Mouse (Mus musculus) ES-Bruce4 (cell line): ENCODE data around the gene Dpf3.

Experiments
- CTCF ChIP-seq: IDR thresholded peaks from one replicate; pipeline ENCODE4 v1.8.1; 2011; ENCODE audit warnings: low read depth, low read length
- EP300 ChIP-seq: IDR thresholded peaks from 2 replicates; pipeline ENCODE4 v1.6.1; 2011; ENCODE audit warnings: low read depth, low read length; ENCODE audit not compliant: insufficient read depth
- POLR2A ChIP-seq: IDR thresholded peaks from one replicate; pipeline ENCODE4 v1.8.1; 2011; ENCODE audit warnings: low read length; ENCODE audit not compliant: insufficient read depth

GRCm38 (mm10) chr12:83208841-83209240 is 278.7 kb downstream of the Dpf3 start:
- TF ChIP-seq CTCF (no peak), EP300 (no peak), POLR2A (no peak)
